Mouse (Mus musculus): ENCODE measurements around the gene Dnah5. TPM values are rescaled to one million over a fixed set of nuclear protein-coding genes. Genes with fewer than 3 reads are reported as not detected.

Dnah5 gene
- polyA plus RNA-seq, 1 experiment from 2014 or later = not detected

DNA sequence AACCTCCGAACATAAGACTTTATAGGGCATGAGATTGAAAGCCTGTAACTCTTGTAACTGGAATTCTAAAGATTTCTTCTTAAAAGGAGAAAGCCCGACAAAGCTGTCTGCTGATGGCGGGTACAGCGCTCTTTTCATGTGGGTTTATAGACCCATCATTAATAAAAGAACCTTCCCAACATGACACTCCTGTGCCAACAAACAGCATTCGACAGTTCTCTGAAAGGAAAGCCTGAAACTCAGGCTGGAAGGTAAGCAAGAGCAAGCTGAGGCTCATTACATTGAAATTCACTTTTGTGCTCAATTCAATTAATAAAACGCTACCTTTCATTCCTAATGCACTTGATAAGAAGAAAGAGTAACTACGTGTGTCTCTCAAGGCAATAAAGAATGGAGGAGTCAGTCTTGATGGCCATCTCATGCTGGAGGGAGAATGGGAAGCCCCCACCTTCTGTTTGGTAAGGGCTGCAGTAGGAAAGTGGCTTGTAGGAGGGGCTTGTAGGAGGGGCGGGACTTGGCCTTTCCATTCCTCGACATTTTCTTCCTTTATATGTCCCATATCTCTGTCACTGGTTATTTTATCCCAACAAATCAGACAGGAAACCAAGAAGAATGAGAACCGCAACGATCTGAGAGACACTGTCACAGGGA, 15.1 kb upstream of the Dnah5 start:
- TF ChIP-seq CTCF (IDR thresholded peaks at IDR 0.05; ENCODE audit: low read depth) (no peak), EP300 (IDR thresholded peaks at IDR 0.05; ENCODE audit: low read depth) (no peak)
- DNase-seq (no peak), ATAC-seq (no peak)
- Histone ChIP-seq H3K27ac (ENCODE audit: low read depth) (no peak overlapping the region), H3K9me3 (ENCODE audit: low read length) (no peaks in the 10 kb centered on the region), H3K4me3 (ENCODE audit: low read depth, low read length) (no peak overlapping the region), H3K27me3 (ENCODE audit: insufficient read depth, low read length) (no peaks in the 10 kb centered on the region), H3K4me2 (ENCODE audit: low read depth, low read length) (no peak overlapping the region), H3K9ac (replicated peaks) (no peak overlapping the region), H3K4me1 (ENCODE audit: insufficient read depth) (no peaks in the 10 kb centered on the region), H3K36me3 (replicated peaks; ENCODE audit: insufficient read depth, low read length) (no peaks in the 10 kb centered on the region)
- WGBS (ENCODE audit: insufficient replicate concordance) = 61% methylated on average over 11 of the region's 11 CpGs

- ATAC-seq = no peak
- Histone ChIP-seq H3K36me3 (replicated peaks; ENCODE audit: insufficient read depth, low read length) (no peaks in the 10 kb centered on the region), H3K4me3 (ENCODE audit: low read depth, low read length) (no peak overlapping the region), H3K4me1 (ENCODE audit: insufficient read depth) (no peaks in the 10 kb centered on the region), H3K9me3 (ENCODE audit: low read length) (no peaks in the 10 kb centered on the region), H3K27ac (ENCODE audit: low read depth) (no peak overlapping the region), H3K9ac (replicated peaks) (no peak overlapping the region), H3K27me3 (ENCODE audit: insufficient read depth, low read length) (no peaks in the 10 kb centered on the region), H3K4me2 (ENCODE audit: low read depth, low read length) (no peak overlapping the region)
- no peak for DNase-seq
- 33% methylated on average over 12 of the region's 12 CpGs for WGBS (ENCODE audit: insufficient replicate concordance)
- TF ChIP-seq EP300 (IDR thresholded peaks at IDR 0.05; ENCODE audit: low read depth) (no peak), CTCF (IDR thresholded peaks at IDR 0.05; ENCODE audit: low read depth) (no peak)
Measured at GRCm38 (mm10) chr15:28189668-28190067, 13.9 kb upstream of the Dnah5 start.

DNA sequence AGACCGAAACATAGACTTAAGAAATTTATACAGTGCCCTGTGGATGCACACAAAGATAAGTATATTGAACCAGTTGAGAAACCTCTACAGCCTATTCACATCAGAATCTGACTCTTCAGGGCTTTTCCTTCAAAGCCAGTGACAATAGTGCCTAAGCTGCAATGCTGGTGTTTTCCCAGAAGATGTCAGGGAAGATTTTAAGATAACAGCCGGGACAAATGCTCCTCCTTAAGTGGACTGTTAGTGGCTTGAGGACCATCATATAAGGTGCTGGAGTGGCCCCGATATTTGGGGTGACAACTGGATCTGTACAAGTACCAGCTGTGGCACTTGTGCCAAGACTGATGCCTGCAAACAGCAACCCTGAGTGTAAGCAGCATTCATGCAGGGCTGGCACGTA, 4.9 kb upstream of the Dnah5 start:
- ATAC-seq (no peak), DNase-seq (no peak)
- no peak overlapping the region for H3K4me3 ChIP-seq (ENCODE audit: low read depth, low read length)
- no peaks in the 10 kb centered on the region for H3K36me3 ChIP-seq (replicated peaks; ENCODE audit: insufficient read depth, low read length)
- no peaks in the 10 kb centered on the region for H3K4me1 ChIP-seq (ENCODE audit: insufficient read depth)
- H3K9ac ChIP-seq (replicated peaks) = no peak overlapping the region
- TF ChIP-seq EP300 (IDR thresholded peaks at IDR 0.05; ENCODE audit: low read depth) (no peak), CTCF (IDR thresholded peaks at IDR 0.05; ENCODE audit: low read depth) (no peak)
- no peak overlapping the region for H3K27ac ChIP-seq (ENCODE audit: low read depth)
- H3K4me2 ChIP-seq (ENCODE audit: low read depth, low read length) = no peak overlapping the region
- H3K27me3 ChIP-seq (ENCODE audit: insufficient read depth, low read length) = no peaks in the 10 kb centered on the region
- 66% methylated on average over 4 of the region's 4 CpGs for WGBS (ENCODE audit: insufficient replicate concordance)
- H3K9me3 ChIP-seq (ENCODE audit: low read length) = no peaks in the 10 kb centered on the region

DNA sequence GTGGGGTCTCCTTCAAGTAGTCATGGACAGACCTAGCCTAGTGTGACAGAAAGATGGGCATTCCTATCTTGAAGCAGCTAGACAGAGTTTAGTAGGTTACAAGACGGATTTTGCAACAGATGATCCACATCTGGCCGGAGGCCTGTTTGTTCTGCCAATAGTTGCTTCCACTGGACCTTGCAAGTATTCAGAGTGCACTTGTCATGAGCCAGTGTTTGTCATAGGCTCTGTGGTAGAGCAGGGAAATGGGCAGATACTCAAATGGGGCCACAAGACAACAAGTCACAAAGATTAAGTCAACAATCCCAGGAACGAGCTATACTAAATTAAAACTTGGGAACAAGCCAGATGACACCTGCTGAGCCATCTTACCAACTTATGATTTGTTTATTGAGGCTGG, 1.1 kb downstream of the Dnah5 start:
- Histone ChIP-seq H3K27ac (ENCODE audit: low read depth) (no peak overlapping the region), H3K4me2 (ENCODE audit: low read depth, low read length) (no peak overlapping the region), H3K27me3 (ENCODE audit: insufficient read depth, low read length) (no peaks in the 10 kb centered on the region), H3K36me3 (replicated peaks; ENCODE audit: insufficient read depth, low read length) (no peaks in the 10 kb centered on the region), H3K4me3 (ENCODE audit: low read depth, low read length) (no peak overlapping the region), H3K4me1 (ENCODE audit: insufficient read depth) (no peaks in the 10 kb centered on the region), H3K9me3 (ENCODE audit: low read length) (no peaks in the 10 kb centered on the region), H3K9ac (replicated peaks) (no peak overlapping the region)
- TF ChIP-seq EP300 (IDR thresholded peaks at IDR 0.05; ENCODE audit: low read depth) (no peak), CTCF (IDR thresholded peaks at IDR 0.05; ENCODE audit: low read depth) (no peak)
- DNase-seq = no peak
- 69% methylated on average over 3 of the region's 3 CpGs for WGBS (ENCODE audit: insufficient replicate concordance)
- no peak for ATAC-seq

DNA sequence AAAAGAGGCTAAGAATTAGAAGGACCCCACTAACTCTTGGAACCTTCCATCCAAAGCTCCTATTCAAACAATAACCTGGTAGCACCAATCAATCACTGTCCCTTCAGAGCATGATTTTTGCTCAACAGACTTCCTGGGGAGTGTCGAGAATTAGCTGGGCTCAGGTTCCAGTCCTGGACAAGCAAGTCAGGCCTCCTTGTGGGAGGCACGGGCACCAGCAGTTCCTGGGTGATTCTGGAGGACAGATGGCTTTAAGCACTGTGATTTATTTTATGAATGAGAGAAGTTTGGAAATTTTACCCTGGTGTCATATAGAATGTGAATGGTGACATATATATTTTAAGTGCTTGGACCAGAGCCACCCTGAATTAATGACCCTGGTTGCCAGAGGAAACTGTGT, 4.0 kb downstream of the Dnah5 start:
- 42% methylated on average over 2 of the region's 2 CpGs for WGBS (ENCODE audit: insufficient replicate concordance)
- TF ChIP-seq CTCF (IDR thresholded peaks at IDR 0.05; ENCODE audit: low read depth) (no peak), EP300 (IDR thresholded peaks at IDR 0.05; ENCODE audit: low read depth) (no peak)
- ATAC-seq (no peak), DNase-seq (no peak)
- Histone ChIP-seq H3K9ac (replicated peaks) (no peak overlapping the region), H3K9me3 (ENCODE audit: low read length) (no peaks in the 10 kb centered on the region), H3K4me3 (ENCODE audit: low read depth, low read length) (no peak overlapping the region), H3K27ac (ENCODE audit: low read depth) (no peak overlapping the region), H3K36me3 (replicated peaks; ENCODE audit: insufficient read depth, low read length) (no peaks in the 10 kb centered on the region), H3K4me2 (ENCODE audit: low read depth, low read length) (no peak overlapping the region), H3K4me1 (ENCODE audit: insufficient read depth) (no peaks in the 10 kb centered on the region), H3K27me3 (ENCODE audit: insufficient read depth, low read length) (no peaks in the 10 kb centered on the region)

GRCm38 (mm10) chr15:28213057-28213456, 9.5 kb downstream of the Dnah5 start:
- Histone ChIP-seq H3K9ac (replicated peaks) (no peak overlapping the region), H3K27me3 (ENCODE audit: insufficient read depth, low read length) (no peaks in the 10 kb centered on the region), H3K36me3 (replicated peaks; ENCODE audit: insufficient read depth, low read length) (no peaks in the 10 kb centered on the region), H3K4me2 (ENCODE audit: low read depth, low read length) (no peak overlapping the region), H3K27ac (ENCODE audit: low read depth) (no peak overlapping the region), H3K4me1 (ENCODE audit: insufficient read depth) (no peaks in the 10 kb centered on the region), H3K9me3 (ENCODE audit: low read length) (no peaks in the 10 kb centered on the region), H3K4me3 (ENCODE audit: low read depth, low read length) (no peak overlapping the region)
- TF ChIP-seq CTCF (IDR thresholded peaks at IDR 0.05; ENCODE audit: low read depth) (no peak), EP300 (IDR thresholded peaks at IDR 0.05; ENCODE audit: low read depth) (no peak)
- no peak for ATAC-seq
- DNase-seq = no peak
- 78% methylated on average over 5 of the region's 5 CpGs for WGBS (ENCODE audit: insufficient replicate concordance)

GRCm38 (mm10) chr15:28216358-28216757, 12.8 kb downstream of the Dnah5 start:
- DNase-seq = no peak
- Histone ChIP-seq H3K27me3 (ENCODE audit: insufficient read depth, low read length) (no peaks in the 10 kb centered on the region), H3K27ac (ENCODE audit: low read depth) (no peak overlapping the region), H3K36me3 (replicated peaks; ENCODE audit: insufficient read depth, low read length) (no peaks in the 10 kb centered on the region), H3K9me3 (ENCODE audit: low read length) (no peaks in the 10 kb centered on the region), H3K4me3 (ENCODE audit: low read depth, low read length) (no peak overlapping the region), H3K9ac (replicated peaks) (no peak overlapping the region), H3K4me2 (ENCODE audit: low read depth, low read length) (no peak overlapping the region), H3K4me1 (ENCODE audit: insufficient read depth) (no peaks in the 10 kb centered on the region)
- TF ChIP-seq CTCF (IDR thresholded peaks at IDR 0.05; ENCODE audit: low read depth) (no peak), EP300 (IDR thresholded peaks at IDR 0.05; ENCODE audit: low read depth) (no peak)
- 58% methylated on average over 8 of the region's 8 CpGs for WGBS (ENCODE audit: insufficient replicate concordance)
- no peak for ATAC-seq
